Mouse (Mus musculus) ES-Bruce4 (cell line): ENCODE measurements around the gene Msh5.

Experiments
- CTCF ChIP-seq: IDR thresholded peaks from one replicate; pipeline ENCODE4 v1.8.1; 2011; ENCODE audit warnings: low read depth, low read length
- POLR2A ChIP-seq: IDR thresholded peaks from one replicate; pipeline ENCODE4 v1.8.1; 2011; ENCODE audit warnings: low read length; ENCODE audit not compliant: insufficient read depth

GRCm38 (mm10) chr17:35061299-35061698 is 14.8 kb upstream of the Msh5 start:
- no peak for TF ChIP-seq POLR2A
- no peak for TF ChIP-seq CTCF
